Mouse (Mus musculus) heart, postnatal 0 days (tissue): Measurements from ENCODE around the gene Cask. TPM values are rescaled to one million over a fixed set of nuclear protein-coding genes. Genes with fewer than 3 reads are reported as not detected.

Experiments used
- ATAC-seq: fragments of 200-750 bp; cut with Nextera tagmentation; 2 replicates; pipeline ENCODE4 v1.8.0; 2017; ENCODE audit warnings: low read depth, moderate number of reproducible peaks, moderate library complexity; ENCODE audit not compliant: insufficient read depth
- DNase-seq: peaks from one replicate; pipeline ENCODE4 v3.0.0-alpha.2; 2016; ENCODE audit warnings: low spot score
- H3K27ac ChIP-seq: fragments of 300-500 bp; sonication (generic); 2 replicates; pipeline ENCODE4 v1.5.1; 2014; ENCODE audit warnings: low read depth, mild to moderate bottlenecking
- H3K27me3 ChIP-seq: fragments of 300-500 bp; sonication (generic); 2 replicates; pipeline ENCODE4 v1.6.1; 2014; ENCODE audit warnings: low read length, mixed read lengths; ENCODE audit not compliant: control insufficient read depth, insufficient read depth
- H3K36me3 ChIP-seq: fragments of 300-500 bp; sonication (generic); replicated peaks from 2 replicates; pipeline ENCODE4 v1.6.1; 2014; ENCODE audit warnings: low read length, mixed read lengths; ENCODE audit not compliant: control insufficient read depth, insufficient read depth
- H3K4me1 ChIP-seq: fragments of 300-500 bp; sonication (generic); 2 replicates; pipeline ENCODE4 v1.6.1; 2014; ENCODE audit warnings: antibody characterized with exemption; ENCODE audit not compliant: control insufficient read depth, insufficient read depth
- H3K4me2 ChIP-seq: fragments of 300-500 bp; sonication (generic); 2 replicates; pipeline ENCODE4 v1.6.1; 2014; ENCODE audit warnings: low read depth, mild to moderate bottlenecking, low read length, moderate library complexity
- H3K4me3 ChIP-seq: fragments of 300-500 bp; sonication (generic); 2 replicates; pipeline ENCODE4 v1.5.1; 2014; ENCODE audit warnings: low read depth, low read length
- H3K9ac ChIP-seq: fragments of 300-500 bp; sonication (generic); replicated peaks from 2 replicates; pipeline ENCODE4 v1.6.1; 2014; ENCODE audit warnings: low read depth, low read length, mixed read lengths
- H3K9me3 ChIP-seq: fragments of 300-500 bp; sonication (generic); replicated peaks from 2 replicates; pipeline ENCODE4 v1.6.1; 2016; ENCODE audit warnings: low read length; ENCODE audit not compliant: control insufficient read depth
- CTCF ChIP-seq: IDR thresholded peaks from 2 replicates; pipeline ENCODE4 v1.5.1; 2016; ENCODE audit warnings: antibody characterized with exemption, control low read depth, low read depth
- EP300 ChIP-seq: IDR thresholded peaks from 2 replicates; pipeline ENCODE4 v1.6.1; 2016; ENCODE audit warnings: antibody characterized with exemption, low read depth
- WGBS: fragments of 180-500 bp; shearing (Covaris S2); extraction: QIAGEN DNeasy Blood & Tissue Kit; methylation state at CpG from one replicate; pipeline ENCODE4 v1.1.7; 2014; 5-methylcytosine and 5-hydroxymethylcytosine counted together
- polyA plus RNA-seq: library from polyadenylated mRNA; unstranded; fragments of >200 nt; fragmentation: Nextera tagmentation; extraction: Ambion mirVana; gene quantifications from 2 replicates; pipeline ENCODE4 v1.2.1, GENCODE M21; 2015
- total RNA-seq: library from RNA; depleted of rRNA; stranded (reverse); fragments of >200 nt; gene quantifications from 2 replicates; pipeline ENCODE4 v1.2.3, GENCODE M21; 2014; ENCODE audit warnings: low replicate concordance

Gene Cask
- total and polyA plus RNA-seq, 2 experiments from 2014 or later, result 4.5 to 23.1 TPM

- Histone ChIP-seq H3K9me3 (no peaks in the 10 kb centered on the region), H3K4me2 (no peak overlapping the region), H3K4me3 (no peak overlapping the region), H3K36me3 (no peaks in the 10 kb centered on the region), H3K27ac (no peak overlapping the region), H3K4me1 (no peaks in the 10 kb centered on the region), H3K9ac (no peak overlapping the region), H3K27me3 (no peaks in the 10 kb centered on the region)
- DNase-seq, result no peak
- ATAC-seq, result no peak
- WGBS, result 20% methylated on average over 2 of the region's 2 CpGs
- TF ChIP-seq EP300, result no peak
- TF ChIP-seq CTCF, result peak; percentile 85
Observed at GRCm38 (mm10) chrX:13710174-13710573, 141.0 kb downstream of the Cask start.

GRCm38 (mm10) chrX:13705051-13705450 is 146.1 kb downstream of the Cask start:
- Histone ChIP-seq H3K4me1 (no peaks in the 10 kb centered on the region), H3K36me3 (no peaks in the 10 kb centered on the region), H3K9ac (no peak overlapping the region), H3K4me2 (no peak overlapping the region), H3K4me3 (no peak overlapping the region), H3K27me3 (no peaks in the 10 kb centered on the region), H3K9me3 (no peaks in the 10 kb centered on the region), H3K27ac (no peak overlapping the region)
- 34% methylated on average over 2 of the region's 2 CpGs for WGBS
- ATAC-seq (no peak), DNase-seq (no peak)
- TF ChIP-seq CTCF (no peak), EP300 (no peak)

GRCm38 (mm10) chrX:13700681-13701080 is 150.5 kb downstream of the Cask start:
- Histone ChIP-seq H3K4me1 (no peaks in the 10 kb centered on the region), H3K4me3 (no peak overlapping the region), H3K36me3 (no peaks in the 10 kb centered on the region), H3K4me2 (no peak overlapping the region), H3K9ac (no peak overlapping the region), H3K27me3 (no peaks in the 10 kb centered on the region), H3K27ac (no peak overlapping the region), H3K9me3 (no peaks in the 10 kb centered on the region)
- ATAC-seq (no peak), DNase-seq (peak; percentile 19)
- WGBS, result 49% methylated on average over 3 of the region's 3 CpGs
- TF ChIP-seq CTCF (no peak), EP300 (no peak)

DNA sequence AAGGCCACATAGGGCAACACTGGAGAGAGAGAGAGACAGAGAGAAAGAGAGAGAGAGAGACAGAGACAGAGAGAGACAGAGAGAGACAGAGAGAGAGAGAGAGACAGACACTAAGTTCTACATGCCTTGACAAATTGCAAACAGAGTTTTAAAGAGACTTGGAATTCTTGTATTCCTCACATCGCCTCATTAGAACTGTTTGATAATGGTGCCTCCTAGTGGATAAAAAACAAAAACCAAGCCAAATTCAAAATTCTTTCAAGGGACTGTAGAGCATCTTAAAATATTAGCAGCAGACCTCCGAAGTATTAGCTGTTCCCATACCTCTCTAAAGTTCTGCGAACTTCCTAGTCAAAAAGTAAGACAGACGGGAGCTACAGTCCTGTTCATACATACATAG is 159.3 kb downstream of the Cask start:
- Histone ChIP-seq H3K36me3 (no peaks in the 10 kb centered on the region), H3K9ac (no peak overlapping the region), H3K4me3 (no peak overlapping the region), H3K4me2 (no peak overlapping the region), H3K4me1 (no peaks in the 10 kb centered on the region), H3K27me3 (no peaks in the 10 kb centered on the region), H3K9me3 (no peaks in the 10 kb centered on the region), H3K27ac (no peak overlapping the region)
- 73% methylated on average over 4 of the region's 4 CpGs for WGBS
- TF ChIP-seq CTCF (peak; percentile 33), EP300 (no peak)
- DNase-seq (no peak), ATAC-seq (no peak)

GRCm38 (mm10) chrX:13688356-13688755 is 162.8 kb downstream of the Cask start:
- no peaks in the 10 kb centered on the region for H3K27me3 ChIP-seq
- 70% methylated on average over 2 of the region's 2 CpGs for WGBS
- no peak for DNase-seq

DNA sequence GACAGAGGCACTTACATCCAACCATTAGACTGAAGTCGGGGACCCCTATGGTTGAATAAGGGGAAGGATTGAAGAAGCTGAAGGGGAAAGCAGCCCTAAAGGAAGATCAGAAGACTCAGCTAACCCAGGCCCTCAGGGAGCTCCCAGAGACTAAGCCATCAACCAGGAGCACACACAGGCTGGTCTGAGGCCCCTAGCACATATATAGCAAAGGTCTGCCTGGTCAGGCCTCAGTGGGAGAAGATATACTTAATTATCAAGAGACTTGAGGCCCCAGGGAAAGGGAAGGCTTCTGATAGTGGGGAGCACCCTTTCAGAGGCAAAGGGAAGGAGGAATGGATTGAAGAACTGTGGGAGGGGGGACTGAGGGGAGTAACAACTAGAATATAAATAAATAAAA is 164.6 kb downstream of the Cask start:
- ATAC-seq (no peak), DNase-seq (no peak)
- Histone ChIP-seq H3K27me3 (no peaks in the 10 kb centered on the region), H3K9ac (no peak overlapping the region), H3K27ac (no peak overlapping the region), H3K4me1 (no peaks in the 10 kb centered on the region), H3K4me2 (no peak overlapping the region), H3K4me3 (no peak overlapping the region), H3K36me3 (no peaks in the 10 kb centered on the region), H3K9me3 (no peaks in the 10 kb centered on the region)
- TF ChIP-seq EP300 (no peak), CTCF (no peak)
- WGBS, result 94% methylated on average over 1 of the region's 1 CpGs

More at GRCm38 (mm10) chrX:13688356-13688755, 162.8 kb downstream of the Cask start:
- TF ChIP-seq EP300 (no peak), CTCF (no peak)
- Histone ChIP-seq H3K4me3 (no peak overlapping the region), H3K9ac (no peak overlapping the region), H3K27ac (no peak overlapping the region), H3K4me2 (no peak overlapping the region), H3K9me3 (no peaks in the 10 kb centered on the region), H3K4me1 (no peaks in the 10 kb centered on the region), H3K36me3 (no peaks in the 10 kb centered on the region)
- ATAC-seq, result no peak
